Mouse (Mus musculus): Measurements from ENCODE around the gene Rnf217. TPM values are rescaled to one million over a fixed set of nuclear protein-coding genes. Genes with fewer than 3 reads are reported as not detected.
A peak's percentile ranks its signal among the peaks of the same experiment; 100 is the strongest.

Rnf217 gene
- polyA plus RNA-seq, 2 experiments, result 0.18 to 0.20 TPM

- no peak overlapping the region for H3K4me2 ChIP-seq (ENCODE audit: low read depth)
- 35% methylated on average over 2 of the region's 2 CpGs for WGBS (ENCODE audit: insufficient replicate concordance)
- H3K4me3 ChIP-seq (ENCODE audit: insufficient read depth in 1 of 2, low read depth in 2 of 2, low read length in 2 of 2), result no peak overlapping the region
- H3K4me1 ChIP-seq (replicated peaks; ENCODE audit: control insufficient read depth in 2 of 2, insufficient read depth in 2 of 2, low read length in 1 of 2), result no peaks in the 10 kb centered on the region
- no peaks in the 10 kb centered on the region for H3K27me3 ChIP-seq (ENCODE audit: control insufficient read depth, insufficient read depth, low read length)
- no peak overlapping the region for H3K27ac ChIP-seq
- TF ChIP-seq EP300 (IDR thresholded peaks at IDR 0.05; ENCODE audit: low read depth), result no peak
- TF ChIP-seq CTCF (IDR thresholded peaks at IDR 0.05; ENCODE audit: low read depth), result no peak
- no peak overlapping the region for H3K9ac ChIP-seq (replicated peaks)
- DNase-seq (ENCODE audit: low read depth in 3 of 3, low spot score in 3 of 3), result no peak
- no peaks in the 10 kb centered on the region for H3K9me3 ChIP-seq (ENCODE audit: control insufficient read depth, low read length)
- H3K36me3 ChIP-seq (replicated peaks; ENCODE audit: control insufficient read depth, insufficient read depth, low read depth), result no peaks in the 10 kb centered on the region
- no peak for ATAC-seq (ENCODE audit: insufficient read depth)
These were observed 6.4 kb upstream of the Rnf217 start for GRCm38 (mm10) chr10:31615355-31615754.

DNA sequence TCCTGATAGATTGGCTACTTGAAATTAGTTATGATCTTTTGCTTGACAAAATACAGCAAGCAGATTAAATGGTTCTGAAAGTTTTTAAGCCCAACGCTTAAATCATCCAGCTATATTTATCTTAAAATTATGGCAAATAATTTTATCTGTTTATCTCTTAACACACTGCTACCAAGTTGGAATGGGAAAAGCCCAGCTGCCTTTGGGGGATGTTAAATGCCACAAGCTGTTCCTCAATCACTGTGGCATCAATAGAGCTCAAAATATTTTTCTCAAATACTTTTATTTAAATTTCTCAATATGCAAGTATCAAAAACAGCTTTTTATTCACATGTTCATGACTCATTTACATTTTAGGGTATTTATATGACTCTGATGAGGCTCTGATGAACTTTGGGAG, 5.1 kb upstream of the Rnf217 start:
- DNase-seq (ENCODE audit: low read depth in 3 of 3, low spot score in 3 of 3) (no peak), ATAC-seq (ENCODE audit: insufficient read depth) (no peak)
- Histone ChIP-seq H3K4me1 (replicated peaks; ENCODE audit: control insufficient read depth in 2 of 2, insufficient read depth in 2 of 2, low read length in 1 of 2) (no peaks in the 10 kb centered on the region), H3K4me3 (ENCODE audit: insufficient read depth in 1 of 2, low read depth in 2 of 2, low read length in 2 of 2) (no peak overlapping the region), H3K27me3 (ENCODE audit: control insufficient read depth, insufficient read depth, low read length) (peaks cover 7% of the 10 kb centered on the region), H3K9me3 (ENCODE audit: control insufficient read depth, low read length) (no peaks in the 10 kb centered on the region), H3K4me2 (ENCODE audit: low read depth) (no peak overlapping the region), H3K9ac (replicated peaks) (no peak overlapping the region), H3K27ac (no peak overlapping the region), H3K36me3 (replicated peaks; ENCODE audit: control insufficient read depth, insufficient read depth, low read depth) (no peaks in the 10 kb centered on the region)
- 61% methylated on average over 1 of the region's 1 CpGs for WGBS (ENCODE audit: insufficient replicate concordance)
- TF ChIP-seq EP300 (IDR thresholded peaks at IDR 0.05; ENCODE audit: low read depth) (no peak), CTCF (IDR thresholded peaks at IDR 0.05; ENCODE audit: low read depth) (no peak)

GRCm38 (mm10) chr10:31608441-31609065, 431 bp downstream of the Rnf217 start:
- Histone ChIP-seq H3K4me1 (replicated peaks; ENCODE audit: control insufficient read depth in 2 of 2, insufficient read depth in 2 of 2, low read length in 1 of 2) (no peaks in the 10 kb centered on the region; a peak in 1 of 4 replicates), H3K27me3 (ENCODE audit: control insufficient read depth, insufficient read depth, low read length) (peaks cover 20% of the 10 kb centered on the region), H3K9ac (replicated peaks) (peak overlapping the region; percentile 39; the same call in 1 of the 2 replicates), H3K36me3 (replicated peaks; ENCODE audit: control insufficient read depth, insufficient read depth, low read depth) (no peaks in the 10 kb centered on the region), H3K27ac (no peak overlapping the region), H3K4me3 (ENCODE audit: insufficient read depth in 1 of 2, low read depth in 2 of 2, low read length in 2 of 2) (peak overlapping the region; percentile 33 to 55), H3K9me3 (ENCODE audit: control insufficient read depth, low read length) (no peaks in the 10 kb centered on the region), H3K4me2 (ENCODE audit: low read depth) (peak overlapping the region; percentile 51)
- no peak for DNase-seq (ENCODE audit: low read depth in 3 of 3, low spot score in 3 of 3)
- under 1% methylated on average over 46 of the region's 60 CpGs for WGBS (ENCODE audit: insufficient replicate concordance)
- TF ChIP-seq CTCF (IDR thresholded peaks at IDR 0.05; ENCODE audit: low read depth) (0 out of 2 replicates have a peak, but pooled peaks have one; percentile 5), EP300 (IDR thresholded peaks at IDR 0.05; ENCODE audit: low read depth) (no peak)
- peak; percentile 43; the same call in 1 of the 2 replicates for ATAC-seq (ENCODE audit: insufficient read depth)

GRCm38 (mm10) chr10:31606981-31607867, 1.8 kb downstream of the Rnf217 start:
- Histone ChIP-seq H3K4me3 (ENCODE audit: insufficient read depth in 1 of 2, low read depth in 2 of 2, low read length in 2 of 2) (peak overlapping the region in 1 of 2 experiments; percentile 21; a peak in 2 of 4 replicates), H3K4me1 (replicated peaks; ENCODE audit: control insufficient read depth in 2 of 2, insufficient read depth in 2 of 2, low read length in 1 of 2) (no peaks in the 10 kb centered on the region; a peak in 1 of 4 replicates), H3K27me3 (ENCODE audit: control insufficient read depth, insufficient read depth, low read length) (peaks cover 20% of the 10 kb centered on the region), H3K9me3 (ENCODE audit: control insufficient read depth, low read length) (no peaks in the 10 kb centered on the region), H3K27ac (no peak overlapping the region), H3K9ac (replicated peaks) (no peak overlapping the region), H3K4me2 (ENCODE audit: low read depth) (peak overlapping the region; percentile 51), H3K36me3 (replicated peaks; ENCODE audit: control insufficient read depth, insufficient read depth, low read depth) (no peaks in the 10 kb centered on the region)
- WGBS (ENCODE audit: insufficient replicate concordance), result 24% methylated on average over 11 of the region's 11 CpGs
- DNase-seq (ENCODE audit: low read depth in 3 of 3, low spot score in 3 of 3) (no peak), ATAC-seq (ENCODE audit: insufficient read depth) (no peak)
- TF ChIP-seq EP300 (IDR thresholded peaks at IDR 0.05; ENCODE audit: low read depth) (no peak), CTCF (IDR thresholded peaks at IDR 0.05; ENCODE audit: low read depth) (no peak)

DNA sequence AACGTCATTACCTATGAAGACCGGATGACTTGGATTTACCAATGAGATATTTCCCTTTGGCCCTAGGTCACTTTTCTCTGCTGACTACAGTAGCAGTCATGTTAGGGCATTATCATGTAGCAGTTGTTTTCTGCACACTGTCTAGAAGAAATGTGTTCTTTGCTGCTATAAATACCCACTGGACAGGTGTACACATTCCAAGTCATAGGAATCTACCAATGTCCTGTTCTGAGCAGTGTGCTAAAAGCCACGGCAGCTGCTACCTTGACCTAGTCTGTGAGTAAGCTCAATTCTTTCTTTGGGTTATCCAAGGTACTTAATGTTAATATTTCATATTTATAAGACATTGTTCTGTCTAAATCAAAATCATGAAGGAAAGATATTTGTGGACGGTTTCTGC, 5.1 kb downstream of the Rnf217 start:
- TF ChIP-seq EP300 (IDR thresholded peaks at IDR 0.05; ENCODE audit: low read depth), result no peak
- no peak for TF ChIP-seq CTCF (IDR thresholded peaks at IDR 0.05; ENCODE audit: low read depth)
- Histone ChIP-seq H3K27me3 (ENCODE audit: control insufficient read depth, insufficient read depth, low read length) (peaks cover 10% of the 10 kb centered on the region), H3K9ac (replicated peaks) (no peak overlapping the region), H3K4me2 (ENCODE audit: low read depth) (no peak overlapping the region), H3K36me3 (replicated peaks; ENCODE audit: control insufficient read depth, insufficient read depth, low read depth) (no peaks in the 10 kb centered on the region), H3K4me1 (replicated peaks; ENCODE audit: control insufficient read depth in 2 of 2, insufficient read depth in 2 of 2, low read length in 1 of 2) (no peaks in the 10 kb centered on the region; a peak in 1 of 4 replicates), H3K27ac (no peak overlapping the region), H3K9me3 (ENCODE audit: control insufficient read depth, low read length) (no peaks in the 10 kb centered on the region), H3K4me3 (ENCODE audit: insufficient read depth in 1 of 2, low read depth in 2 of 2, low read length in 2 of 2) (no peak overlapping the region)
- no peak for DNase-seq (ENCODE audit: low read depth in 3 of 3, low spot score in 3 of 3)
- 69% methylated on average over 4 of the region's 4 CpGs for WGBS (ENCODE audit: insufficient replicate concordance)
- no peak for ATAC-seq (ENCODE audit: insufficient read depth)
